Mouse (Mus musculus): ENCODE measurements around the gene Tyro3.

DNA sequence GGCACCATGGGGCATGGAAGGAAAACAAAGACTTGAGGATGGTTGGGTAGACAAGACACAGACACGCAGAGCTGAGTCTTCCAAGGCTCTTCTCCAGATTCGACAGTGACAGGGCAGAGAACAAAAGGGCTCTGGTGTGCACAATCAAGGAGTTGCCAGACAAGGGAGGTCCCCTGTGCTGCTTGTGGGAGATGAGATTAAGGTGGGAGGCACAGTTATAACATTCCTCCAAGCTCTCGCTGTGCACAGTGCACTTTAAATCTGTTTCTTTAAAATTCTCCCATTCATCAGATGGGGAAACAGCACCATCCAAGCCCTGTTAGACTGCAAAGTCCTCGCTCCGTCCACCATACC lies 6.7 kb downstream of the Tyro3 start:
- TF ChIP-seq GATA1 (IDR thresholded peaks at IDR 0.05; ENCODE audit: borderline replicate concordance, low read length) = no peak
- TF ChIP-seq FLI1 (IDR thresholded peaks at IDR 0.05; ENCODE audit: low read length) = no peak
